ENCODE assay signal across 8 mouse cellular contexts in the genomic region with DNA sequence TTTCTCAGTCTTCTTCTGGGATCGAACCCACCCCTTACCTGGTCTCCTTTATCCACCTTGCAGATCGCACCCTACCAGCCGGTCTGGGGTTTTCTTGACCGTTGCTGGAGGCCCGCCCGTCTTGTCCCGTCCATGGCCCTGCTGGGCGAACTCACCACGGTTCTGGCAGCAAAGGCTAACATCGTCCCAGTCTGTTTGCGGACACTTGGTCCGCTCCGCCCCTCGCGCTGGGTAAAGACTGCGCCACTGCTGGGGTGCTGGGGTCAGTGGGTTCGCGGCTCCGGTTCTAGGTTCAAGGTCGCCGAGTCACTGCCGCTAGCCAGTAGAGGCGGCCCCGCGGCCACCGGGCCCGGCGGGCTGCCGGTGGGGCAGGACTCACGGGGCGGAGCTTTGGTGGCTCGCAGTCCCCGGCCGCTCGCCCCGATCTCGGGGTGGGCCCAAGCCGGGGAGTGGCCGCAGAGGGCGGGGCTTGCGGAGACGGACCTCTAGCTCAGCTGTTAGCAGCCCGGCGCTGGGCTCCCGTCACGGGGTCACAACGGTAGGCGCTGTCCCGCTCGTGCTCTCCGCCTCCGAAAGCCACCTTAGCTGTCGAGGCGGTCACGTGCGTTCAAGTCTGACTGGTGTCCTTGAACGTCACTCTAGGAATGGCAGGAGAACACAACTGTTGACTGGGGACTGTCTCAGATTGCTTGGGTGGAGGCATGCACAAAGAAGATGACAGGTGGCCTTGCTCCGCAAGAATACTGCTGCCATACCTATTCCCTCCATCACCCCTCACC. TPM values are rescaled to one million over a fixed set of nuclear protein-coding genes. Genes with fewer than 3 reads are reported as not detected.
DNase-seq lines count a peak whose midpoint lies in the region; ATAC-seq and TF ChIP-seq lines count a peak whose summit lies in the region.

TSS of gene Crat (minus strand) at position 657 of the 779 bp plus-strand sequence.

- peak; percentile 96 for DNase-seq in Muller cell, postnatal 12 days (ENCODE audit: inconsistent ontology term)
- peak; percentile 94 to 96 for DNase-seq in cerebellum, adult 2 months
- DNase-seq in forebrain, postnatal 0 days, result no peak
- peak; percentile 93 to 95 for DNase-seq in heart, postnatal 36 days
- peak; percentile 97 for DNase-seq in layer of hippocampus, adult 9-11 months
- peak; percentile 76 for DNase-seq in ovary, postnatal 10 days (ENCODE audit: low spot score)
- peak; percentile 76 for DNase-seq in thymus, postnatal 4 days

- peaks cover 17% of the 10 kb centered on the region for H3K36me3 ChIP-seq in forebrain, postnatal 0 days (ENCODE audit: insufficient read depth)
- no peaks in the 10 kb centered on the region for H3K36me3 ChIP-seq in lung, embryonic 16.5 days (ENCODE audit: control insufficient read depth, insufficient read depth, low read length)

- peak; percentile 79 for ATAC-seq in forebrain, postnatal 0 days
- ATAC-seq in lung, embryonic 16.5 days (ENCODE audit: low read depth), result peak; percentile 94

- peak within 1 kb of the TSS; percentile 68 for H3K4me3 ChIP-seq in cerebellum, adult 2 months (replicated peaks; ENCODE audit: insufficient read depth, low read depth, low read length)
- H3K4me3 ChIP-seq in forebrain, postnatal 0 days (ENCODE audit: low read depth, low read length), result peak within 1 kb of the TSS; percentile 85
- H3K4me3 ChIP-seq in lung, embryonic 16.5 days (ENCODE audit: low read length), result peak within 1 kb of the TSS; percentile 64

- peak within 1 kb of the TSS; percentile 90 for H3K9ac ChIP-seq in forebrain, postnatal 0 days
- H3K9ac ChIP-seq in lung, embryonic 16.5 days (ENCODE audit: low read length), result peak within 1 kb of the TSS; percentile 90

- WGBS in cerebellum, adult 2 months, result 1% methylated on average over 58 of the region's 58 CpGs
- 3% methylated on average over 58 of the region's 58 CpGs for WGBS in forebrain, postnatal 0 days
- 1% methylated on average over 53 of the region's 58 CpGs for WGBS in lung, embryonic 16.5 days

- H3K9me3 ChIP-seq in forebrain, postnatal 0 days (ENCODE audit: low read length), result no peaks in the 10 kb centered on the region
- no peaks in the 10 kb centered on the region for H3K9me3 ChIP-seq in lung, embryonic 16.5 days (ENCODE audit: control insufficient read depth, low read length)

- no peaks in the 10 kb centered on the region for H3K27me3 ChIP-seq in cerebellum, adult 2 months (ENCODE audit: control insufficient read depth, insufficient read depth, low read length)
- H3K27me3 ChIP-seq in forebrain, postnatal 0 days (ENCODE audit: insufficient read depth, low read length), result no peaks in the 10 kb centered on the region
- H3K27me3 ChIP-seq in lung, embryonic 16.5 days (ENCODE audit: control insufficient read depth, insufficient read depth, low read depth, low read length), result no peaks in the 10 kb centered on the region

- peak within 1 kb of the TSS; percentile 85 for H3K27ac ChIP-seq in cerebellum, adult 2 months (ENCODE audit: insufficient read depth, low read length)
- H3K27ac ChIP-seq in forebrain, postnatal 0 days (ENCODE audit: low read depth, low read length), result peak within 1 kb of the TSS; percentile 97
- peak within 1 kb of the TSS; percentile 98 for H3K27ac ChIP-seq in lung, embryonic 16.5 days (ENCODE audit: low read length)

- H3K4me1 ChIP-seq in cerebellum, adult 2 months (ENCODE audit: control insufficient read depth, insufficient read depth, low read length), result peaks cover 14% of the 10 kb centered on the region
- H3K4me1 ChIP-seq in forebrain, postnatal 0 days (ENCODE audit: insufficient read depth), result peaks cover 16% of the 10 kb centered on the region
- peaks cover 26% of the 10 kb centered on the region for H3K4me1 ChIP-seq in lung, embryonic 16.5 days (replicated peaks; ENCODE audit: control insufficient read depth, insufficient read depth, low read length)

- peak within 1 kb of the TSS; percentile 85 for H3K4me2 ChIP-seq in forebrain, postnatal 0 days (ENCODE audit: low read depth)
- peak within 1 kb of the TSS; percentile 91 for H3K4me2 ChIP-seq in lung, embryonic 16.5 days (ENCODE audit: low read depth, low read length)

- no peak for TF ChIP-seq CTCF in cerebellum, adult 2 months (IDR thresholded peaks at IDR 0.05; ENCODE audit: borderline replicate concordance, insufficient read depth, low read depth, low read length)
- TF ChIP-seq CTCF in forebrain, postnatal 0 days (IDR thresholded peaks at IDR 0.05; ENCODE audit: low read depth), result no peak

- peak; percentile 81; the same call in 1 of the 2 replicates for TF ChIP-seq POLR2A in cerebellum, adult 2 months (IDR thresholded peaks at IDR 0.05; ENCODE audit: borderline replicate concordance, insufficient read depth, low read length)

- intact Hi-C loops in heart, postnatal 36 days (cut with DNase I), result loop anchor here (2.0 kb wide), 1 partner anchor 49 kb away; no protein-coding TSS in a partner anchor

RNA-seq across cellular contexts. Expression of gene Crat, which starts in this region (rescaled TPM):
- 50.9 and 52.1 TPM in 2 replicates for polyA plus RNA-seq in cerebellum, adult 2 months (2012; rRNA removed)
- total RNA-seq in forebrain, postnatal 0 days (2014; rRNA removed), result 28.0 and 33.6 TPM in 2 replicates
- 20.7 and 24.0 TPM in 2 replicates for polyA plus RNA-seq in forebrain, postnatal 0 days (2015; fragmentation: Nextera tagmentation; extraction: Ambion mirVana)
- total RNA-seq in heart, postnatal 36 days (2021), result 100 to 1,000 TPM; 496 to 534 TPM
- 39.3 and 42.4 TPM in 2 replicates for polyA plus RNA-seq in lung, embryonic 16.5 days (2015; fragmentation: Nextera tagmentation; extraction: Ambion mirVana)

Comparison
In these comparisons a context has a peak if more than half of its experiments do, and no peak if none do; other contexts are left out.
1. RNA of gene Crat (total RNA-seq): 496 to 534 TPM in heart, postnatal 36 days; 28.0 to 33.6 TPM in forebrain, postnatal 0 days; every median in the first group is over 10 times any median in the second.
2. Peak in every context shown above with its lines, with median percentiles within 50 percentile points of each other: H3K27ac ChIP-seq and H3K4me3 ChIP-seq.